ENCODE assay signal across 14 mouse cellular contexts in the genomic region with DNA sequence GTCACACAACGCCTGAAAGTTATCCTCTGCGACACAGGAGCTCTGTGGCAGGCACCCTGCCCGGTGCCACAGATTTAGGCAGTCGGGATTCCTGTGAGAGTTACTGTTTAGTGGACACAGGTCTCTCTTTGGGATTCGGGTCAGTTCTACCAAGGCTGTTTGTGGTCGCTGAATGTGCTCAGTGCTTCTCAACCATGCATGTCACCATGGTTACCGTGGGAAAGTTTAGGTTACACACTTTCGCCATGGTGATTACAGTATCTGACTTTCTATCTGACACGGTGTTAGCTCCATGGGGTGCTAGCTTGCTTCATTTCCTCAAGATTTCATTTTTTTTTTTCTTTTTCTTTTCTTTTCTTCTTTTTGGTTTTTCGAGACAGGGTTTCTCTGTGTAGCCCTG.
"Had no signal": no experiment of that assay in that cellular context is flagged by ENCODE, and none has a peak within 500 bp of the region (broad histone marks: within the 10 kb centered on the region; RNA-seq: fewer than 3 reads in every experiment).

No protein-coding gene starts in this region.

- H3K4me3 ChIP-seq: limb, embryonic 13.5 days; liver, embryonic 15.5 days; midbrain, embryonic 13.5 days had no signal

- H3K9me3 ChIP-seq: limb, embryonic 13.5 days; liver, embryonic 15.5 days; midbrain, embryonic 13.5 days had no signal

- H3K4me1 ChIP-seq: limb, embryonic 13.5 days; liver, embryonic 15.5 days; midbrain, embryonic 13.5 days had no signal

- DNase-seq: kidney, adult 11 months; kidney, postnatal 25 days; layer of hippocampus, adult 9-11 months; left cerebral cortex, postnatal 4 days; lung, adult 2 months; lung, postnatal 36 days; right cerebral cortex, postnatal 14 days; thymus, adult 18-20 months; thymus, postnatal 14 days had no signal

- H3K36me3 ChIP-seq: limb, embryonic 13.5 days; liver, embryonic 15.5 days; midbrain, embryonic 13.5 days had no signal

- H3K27me3 ChIP-seq: limb, embryonic 13.5 days; liver, embryonic 15.5 days; midbrain, embryonic 13.5 days had no signal

- H3K4me2 ChIP-seq: limb, embryonic 13.5 days; liver, embryonic 11.5 days; liver, embryonic 15.5 days; midbrain, embryonic 13.5 days had no signal

- H3K27ac ChIP-seq: limb, embryonic 13.5 days; liver, embryonic 15.5 days; midbrain, embryonic 13.5 days had no signal

- H3K9ac ChIP-seq: limb, embryonic 13.5 days; liver, embryonic 15.5 days; midbrain, embryonic 13.5 days had no signal

- ATAC-seq: lung, postnatal 0 days; midbrain, embryonic 13.5 days had no signal
